Mouse (Mus musculus): ENCODE results near the gene Npas3. TPM values are rescaled to one million over a fixed set of nuclear protein-coding genes. Genes with fewer than 3 reads are reported as not detected.

Gene Npas3
- polyA plus RNA-seq, 1 experiment: 0.04 TPM

- no peaks in the 10 kb centered on the region for H3K4me1 ChIP-seq (replicated peaks; ENCODE audit: control insufficient read depth, insufficient read depth, low read length)
- H3K36me3 ChIP-seq (ENCODE audit: control insufficient read depth, insufficient read depth, low read length): no peaks in the 10 kb centered on the region
- no peak for TF ChIP-seq CTCF (IDR thresholded peaks at IDR 0.05; ENCODE audit: borderline replicate concordance, control insufficient read depth, extremely low read depth, insufficient read depth, low read length, poor library complexity)
- TF ChIP-seq POLR2A (IDR thresholded peaks at IDR 0.05; ENCODE audit: control insufficient read depth, extremely low read depth, insufficient read depth, low read length, poor library complexity): no peak
- no peak overlapping the region for H3K27ac ChIP-seq (ENCODE audit: control insufficient read depth, insufficient read depth, low read length)
- 87% methylated on average over 7 of the region's 7 CpGs for WGBS
- no peak overlapping the region for H3K4me3 ChIP-seq (ENCODE audit: control insufficient read depth, insufficient read depth, low read length)
- DNase-seq: no peak
- no peaks in the 10 kb centered on the region for H3K27me3 ChIP-seq (ENCODE audit: control insufficient read depth, insufficient read depth, low read length)
Measured at GRCm38 (mm10) chr12:53838541-53838940, 590.1 kb downstream of the Npas3 start.

- TF ChIP-seq CTCF (IDR thresholded peaks at IDR 0.05; ENCODE audit: borderline replicate concordance, control insufficient read depth, extremely low read depth, insufficient read depth, low read length, poor library complexity) (no peak), POLR2A (IDR thresholded peaks at IDR 0.05; ENCODE audit: control insufficient read depth, extremely low read depth, insufficient read depth, low read length, poor library complexity) (no peak)
- Histone ChIP-seq H3K4me3 (ENCODE audit: control insufficient read depth, insufficient read depth, low read length) (no peak overlapping the region), H3K36me3 (ENCODE audit: control insufficient read depth, insufficient read depth, low read length) (no peaks in the 10 kb centered on the region), H3K4me1 (replicated peaks; ENCODE audit: control insufficient read depth, insufficient read depth, low read length) (no peaks in the 10 kb centered on the region), H3K27me3 (ENCODE audit: control insufficient read depth, insufficient read depth, low read length) (no peaks in the 10 kb centered on the region), H3K27ac (ENCODE audit: control insufficient read depth, insufficient read depth, low read length) (no peak overlapping the region)
- DNase-seq: no peak
- 50% methylated on average over 16 of the region's 16 CpGs for WGBS
Measured at GRCm38 (mm10) chr12:53841928-53842671, 593.6 kb downstream of the Npas3 start.

- no peaks in the 10 kb centered on the region for H3K27me3 ChIP-seq (ENCODE audit: control insufficient read depth, insufficient read depth, low read length)
- whole genome bisulfite sequencing: 73% methylated on average over 3 of the region's 3 CpGs
- no peak for DNase-seq
- H3K4me1 ChIP-seq (replicated peaks; ENCODE audit: control insufficient read depth, insufficient read depth, low read length): no peaks in the 10 kb centered on the region
- no peak overlapping the region for H3K27ac ChIP-seq (ENCODE audit: control insufficient read depth, insufficient read depth, low read length)
- TF ChIP-seq POLR2A (IDR thresholded peaks at IDR 0.05; ENCODE audit: control insufficient read depth, extremely low read depth, insufficient read depth, low read length, poor library complexity) (no peak), CTCF (IDR thresholded peaks at IDR 0.05; ENCODE audit: borderline replicate concordance, control insufficient read depth, extremely low read depth, insufficient read depth, low read length, poor library complexity) (no peak)
- no peak overlapping the region for H3K4me3 ChIP-seq (ENCODE audit: control insufficient read depth, insufficient read depth, low read length)
- H3K36me3 ChIP-seq (ENCODE audit: control insufficient read depth, insufficient read depth, low read length): no peaks in the 10 kb centered on the region
Measured at GRCm38 (mm10) chr12:53843626-53844025, 595.1 kb downstream of the Npas3 start.

- no peak overlapping the region for H3K4me3 ChIP-seq (ENCODE audit: control insufficient read depth, insufficient read depth, low read length)
- TF ChIP-seq POLR2A (IDR thresholded peaks at IDR 0.05; ENCODE audit: control insufficient read depth, extremely low read depth, insufficient read depth, low read length, poor library complexity) (no peak), CTCF (IDR thresholded peaks at IDR 0.05; ENCODE audit: borderline replicate concordance, control insufficient read depth, extremely low read depth, insufficient read depth, low read length, poor library complexity) (no peak)
- no peak overlapping the region for H3K27ac ChIP-seq (ENCODE audit: control insufficient read depth, insufficient read depth, low read length)
- DNase-seq: no peak
- H3K4me1 ChIP-seq (replicated peaks; ENCODE audit: control insufficient read depth, insufficient read depth, low read length): no peaks in the 10 kb centered on the region
- H3K27me3 ChIP-seq (ENCODE audit: control insufficient read depth, insufficient read depth, low read length): no peaks in the 10 kb centered on the region
- H3K36me3 ChIP-seq (ENCODE audit: control insufficient read depth, insufficient read depth, low read length): no peaks in the 10 kb centered on the region
- 62% methylated on average over 12 of the region's 12 CpGs for WGBS
Measured at GRCm38 (mm10) chr12:53846154-53846665, 597.7 kb downstream of the Npas3 start.

- TF ChIP-seq CTCF (IDR thresholded peaks at IDR 0.05; ENCODE audit: borderline replicate concordance, control insufficient read depth, extremely low read depth, insufficient read depth, low read length, poor library complexity): no peak
- TF ChIP-seq POLR2A (IDR thresholded peaks at IDR 0.05; ENCODE audit: control insufficient read depth, extremely low read depth, insufficient read depth, low read length, poor library complexity): no peak
- H3K4me3 ChIP-seq (ENCODE audit: control insufficient read depth, insufficient read depth, low read length): no peak overlapping the region
- H3K27ac ChIP-seq (ENCODE audit: control insufficient read depth, insufficient read depth, low read length): no peak overlapping the region
- no peaks in the 10 kb centered on the region for H3K36me3 ChIP-seq (ENCODE audit: control insufficient read depth, insufficient read depth, low read length)
- H3K27me3 ChIP-seq (ENCODE audit: control insufficient read depth, insufficient read depth, low read length): no peaks in the 10 kb centered on the region
- 82% methylated on average over 2 of the region's 2 CpGs for WGBS
- no peaks in the 10 kb centered on the region for H3K4me1 ChIP-seq (replicated peaks; ENCODE audit: control insufficient read depth, insufficient read depth, low read length)
- no peak for DNase-seq
Measured at GRCm38 (mm10) chr12:53849263-53849662, 600.8 kb downstream of the Npas3 start.

GRCm38 (mm10) chr12:53852432-53852831, 604.0 kb downstream of the Npas3 start:
- H3K4me3 ChIP-seq (ENCODE audit: control insufficient read depth, insufficient read depth, low read length): no peak overlapping the region
- 89% methylated on average over 2 of the region's 2 CpGs for WGBS

More at GRCm38 (mm10) chr12:53852432-53852831, 604.0 kb downstream of the Npas3 start:
- no peak overlapping the region for H3K27ac ChIP-seq (ENCODE audit: control insufficient read depth, insufficient read depth, low read length)
- H3K4me1 ChIP-seq (replicated peaks; ENCODE audit: control insufficient read depth, insufficient read depth, low read length): no peaks in the 10 kb centered on the region
- no peak for DNase-seq
- no peak for TF ChIP-seq CTCF (IDR thresholded peaks at IDR 0.05; ENCODE audit: borderline replicate concordance, control insufficient read depth, extremely low read depth, insufficient read depth, low read length, poor library complexity)
- no peak for TF ChIP-seq POLR2A (IDR thresholded peaks at IDR 0.05; ENCODE audit: control insufficient read depth, extremely low read depth, insufficient read depth, low read length, poor library complexity)
- no peaks in the 10 kb centered on the region for H3K36me3 ChIP-seq (ENCODE audit: control insufficient read depth, insufficient read depth, low read length)
- no peaks in the 10 kb centered on the region for H3K27me3 ChIP-seq (ENCODE audit: control insufficient read depth, insufficient read depth, low read length)
